Mouse (Mus musculus): Measurements from ENCODE around the gene Igsf3. TPM values are rescaled to one million over a fixed set of nuclear protein-coding genes. Genes with fewer than 3 reads are reported as not detected.

The Igsf3 gene
- polyA plus RNA-seq, 1 experiment, result 0.12 TPM

GRCm38 (mm10) chr3:101396726-101397263 lies 19.9 kb downstream of the Igsf3 start:
- Histone ChIP-seq H3K4me1 (ENCODE audit: control insufficient read depth) (peaks cover 2% of the 10 kb centered on the region), H3K4me3 (replicated peaks) (no peak overlapping the region), H3K27me3 (ENCODE audit: control insufficient read depth) (no peaks in the 10 kb centered on the region), H3K36me3 (ENCODE audit: control insufficient read depth) (0 out of 2 replicates have a peak, but pooled peaks cover 2% of the 10 kb centered on the region), H3K9me3 (ENCODE audit: control insufficient read depth, low read length) (no peaks in the 10 kb centered on the region)
- TF ChIP-seq TAL1 (IDR thresholded peaks at IDR 0.05; ENCODE audit: low read length), result no peak
- TF ChIP-seq GATA1 (IDR thresholded peaks at IDR 0.05; ENCODE audit: low read length), result no peak

GRCm38 (mm10) chr3:101397422-101397821 lies 20.5 kb downstream of the Igsf3 start:
- no peak for TF ChIP-seq TAL1 (IDR thresholded peaks at IDR 0.05; ENCODE audit: low read length)
- no peak for TF ChIP-seq GATA1 (IDR thresholded peaks at IDR 0.05; ENCODE audit: low read length)
- Histone ChIP-seq H3K4me1 (ENCODE audit: control insufficient read depth) (peaks cover 2% of the 10 kb centered on the region), H3K27me3 (ENCODE audit: control insufficient read depth) (no peaks in the 10 kb centered on the region), H3K36me3 (ENCODE audit: control insufficient read depth) (0 out of 2 replicates have a peak, but pooled peaks cover 2% of the 10 kb centered on the region), H3K9me3 (ENCODE audit: control insufficient read depth, low read length) (no peaks in the 10 kb centered on the region), H3K4me3 (replicated peaks) (no peak overlapping the region)

- no peak for TF ChIP-seq TAL1 (IDR thresholded peaks at IDR 0.05; ENCODE audit: low read length)
- TF ChIP-seq GATA1 (IDR thresholded peaks at IDR 0.05; ENCODE audit: low read length), result no peak
- Histone ChIP-seq H3K4me1 (ENCODE audit: control insufficient read depth) (peaks cover 2% of the 10 kb centered on the region), H3K4me3 (replicated peaks) (no peak overlapping the region), H3K27me3 (ENCODE audit: control insufficient read depth) (no peaks in the 10 kb centered on the region), H3K9me3 (ENCODE audit: control insufficient read depth, low read length) (no peaks in the 10 kb centered on the region), H3K36me3 (ENCODE audit: control insufficient read depth) (0 out of 2 replicates have a peak, but pooled peaks cover 2% of the 10 kb centered on the region)
Measured at GRCm38 (mm10) chr3:101398071-101398786, 21.3 kb downstream of the Igsf3 start.

- no peak overlapping the region for H3K4me3 ChIP-seq (replicated peaks)
- H3K9me3 ChIP-seq (ENCODE audit: control insufficient read depth, low read length), result no peaks in the 10 kb centered on the region
- peaks cover 6% of the 10 kb centered on the region for H3K4me1 ChIP-seq (ENCODE audit: control insufficient read depth)
- no peaks in the 10 kb centered on the region for H3K27me3 ChIP-seq (ENCODE audit: control insufficient read depth)
- TF ChIP-seq GATA1 (IDR thresholded peaks at IDR 0.05; ENCODE audit: low read length) (no peak), TAL1 (IDR thresholded peaks at IDR 0.05; ENCODE audit: low read length) (no peak)
- H3K36me3 ChIP-seq (ENCODE audit: control insufficient read depth), result 0 out of 2 replicates have a peak, but pooled peaks cover 2% of the 10 kb centered on the region
Measured at GRCm38 (mm10) chr3:101398877-101399276, 22.0 kb downstream of the Igsf3 start.

GRCm38 (mm10) chr3:101401501-101401900 lies 24.6 kb downstream of the Igsf3 start:
- Histone ChIP-seq H3K9me3 (ENCODE audit: control insufficient read depth, low read length) (no peaks in the 10 kb centered on the region), H3K36me3 (ENCODE audit: control insufficient read depth) (0 out of 2 replicates have a peak, but pooled peaks cover 1% of the 10 kb centered on the region), H3K4me1 (ENCODE audit: control insufficient read depth) (peaks cover 13% of the 10 kb centered on the region), H3K27me3 (ENCODE audit: control insufficient read depth) (no peaks in the 10 kb centered on the region), H3K4me3 (replicated peaks) (no peak overlapping the region)
- TF ChIP-seq TAL1 (IDR thresholded peaks at IDR 0.05; ENCODE audit: low read length) (no peak), GATA1 (IDR thresholded peaks at IDR 0.05; ENCODE audit: low read length) (no peak)

- H3K9me3 ChIP-seq (ENCODE audit: control insufficient read depth, low read length), result no peaks in the 10 kb centered on the region
- peaks cover 13% of the 10 kb centered on the region for H3K4me1 ChIP-seq (ENCODE audit: control insufficient read depth)
- TF ChIP-seq TAL1 (IDR thresholded peaks at IDR 0.05; ENCODE audit: low read length), result no peak
- no peak for TF ChIP-seq GATA1 (IDR thresholded peaks at IDR 0.05; ENCODE audit: low read length)
- H3K4me3 ChIP-seq (replicated peaks), result no peak overlapping the region
- H3K27me3 ChIP-seq (ENCODE audit: control insufficient read depth), result no peaks in the 10 kb centered on the region
- H3K36me3 ChIP-seq (ENCODE audit: control insufficient read depth), result no peaks in the 10 kb centered on the region
Measured at GRCm38 (mm10) chr3:101404620-101405415, 27.9 kb downstream of the Igsf3 start.

- Histone ChIP-seq H3K4me1 (ENCODE audit: control insufficient read depth) (peaks cover 15% of the 10 kb centered on the region), H3K4me3 (replicated peaks) (no peak overlapping the region), H3K36me3 (ENCODE audit: control insufficient read depth) (no peaks in the 10 kb centered on the region), H3K27me3 (ENCODE audit: control insufficient read depth) (no peaks in the 10 kb centered on the region), H3K9me3 (ENCODE audit: control insufficient read depth, low read length) (no peaks in the 10 kb centered on the region)
- TF ChIP-seq TAL1 (IDR thresholded peaks at IDR 0.05; ENCODE audit: low read length) (no peak), GATA1 (IDR thresholded peaks at IDR 0.05; ENCODE audit: low read length) (no peak)
Measured at GRCm38 (mm10) chr3:101405495-101405894, 28.6 kb downstream of the Igsf3 start.

GRCm38 (mm10) chr3:101406097-101406496 lies 29.2 kb downstream of the Igsf3 start:
- TF ChIP-seq GATA1 (IDR thresholded peaks at IDR 0.05; ENCODE audit: low read length) (no peak), TAL1 (IDR thresholded peaks at IDR 0.05; ENCODE audit: low read length) (no peak)
- Histone ChIP-seq H3K4me3 (replicated peaks) (no peak overlapping the region), H3K27me3 (ENCODE audit: control insufficient read depth) (no peaks in the 10 kb centered on the region), H3K4me1 (ENCODE audit: control insufficient read depth) (peaks cover 16% of the 10 kb centered on the region), H3K36me3 (ENCODE audit: control insufficient read depth) (no peaks in the 10 kb centered on the region), H3K9me3 (ENCODE audit: control insufficient read depth, low read length) (no peaks in the 10 kb centered on the region)

GRCm38 (mm10) chr3:101407568-101407967 lies 30.7 kb downstream of the Igsf3 start:
- H3K9me3 ChIP-seq (ENCODE audit: control insufficient read depth, low read length), result no peaks in the 10 kb centered on the region
- H3K4me3 ChIP-seq (replicated peaks), result no peak overlapping the region
- H3K36me3 ChIP-seq (ENCODE audit: control insufficient read depth), result no peaks in the 10 kb centered on the region
- H3K27me3 ChIP-seq (ENCODE audit: control insufficient read depth), result no peaks in the 10 kb centered on the region
- TF ChIP-seq GATA1 (IDR thresholded peaks at IDR 0.05; ENCODE audit: low read length), result no peak
- no peak for TF ChIP-seq TAL1 (IDR thresholded peaks at IDR 0.05; ENCODE audit: low read length)
- peaks cover 22% of the 10 kb centered on the region for H3K4me1 ChIP-seq (ENCODE audit: control insufficient read depth)
